Mouse (Mus musculus): Measurements from ENCODE around the gene Thsd7b.

- TF ChIP-seq CTCF (IDR thresholded peaks at IDR 0.05; ENCODE audit: low read depth) (no peak), EP300 (IDR thresholded peaks at IDR 0.05; ENCODE audit: low read depth) (no peak)
Observed at GRCm38 (mm10) chr1:129570522-129570921, 297.4 kb downstream of the Thsd7b start.
